Mouse (Mus musculus): ENCODE data around the gene Map7.
A peak's percentile ranks its signal among the peaks of the same experiment; 100 is the strongest.

Gene Map7

GRCm38 (mm10) chr10:20148130-20148772 is at the start of gene Map7:
Gene Map7, plus strand, starts transcription at chr10:20148471.
- DNase-seq = peak; percentile 40

- DNase-seq = no peak
Observed at GRCm38 (mm10) chr10:20101456-20101855, 46.8 kb upstream of the Map7 start.

- peak; percentile 29 for DNase-seq
Observed at GRCm38 (mm10) chr10:20104271-20104931, 43.9 kb upstream of the Map7 start.

GRCm38 (mm10) chr10:20105575-20105974 is 42.7 kb upstream of the Map7 start:
- DNase-seq = no peak

GRCm38 (mm10) chr10:20107031-20107430 is 41.2 kb upstream of the Map7 start:
- DNase-seq = no peak

- DNase-seq = no peak
Observed at GRCm38 (mm10) chr10:20111508-20111907, 36.8 kb upstream of the Map7 start.

- DNase-seq = no peak
Observed at GRCm38 (mm10) chr10:20112026-20112973, 36.0 kb upstream of the Map7 start.

- no peak for DNase-seq
Observed at GRCm38 (mm10) chr10:20119504-20120425, 28.5 kb upstream of the Map7 start.

- DNase-seq = no peak
Observed at GRCm38 (mm10) chr10:20121981-20122380, 26.3 kb upstream of the Map7 start.

- no peak for DNase-seq
Observed at GRCm38 (mm10) chr10:20123401-20123800, 24.9 kb upstream of the Map7 start.

GRCm38 (mm10) chr10:20124576-20124975 is 23.7 kb upstream of the Map7 start:
- DNase-seq = no peak

- DNase-seq = peak; percentile 46
Observed at GRCm38 (mm10) chr10:20125226-20125625, 23.0 kb upstream of the Map7 start.

GRCm38 (mm10) chr10:20132933-20133652 is 15.2 kb upstream of the Map7 start:
- DNase-seq = no peak

GRCm38 (mm10) chr10:20135350-20136058 is 12.8 kb upstream of the Map7 start:
- no peak for DNase-seq

GRCm38 (mm10) chr10:20136505-20136904 is 11.8 kb upstream of the Map7 start:
- DNase-seq = no peak

- no peak for DNase-seq
Observed at GRCm38 (mm10) chr10:20141376-20141775, 6.9 kb upstream of the Map7 start.

- DNase-seq = peak; percentile 61
Observed at GRCm38 (mm10) chr10:20148773-20149120, 476 bp downstream of the Map7 start.

GRCm38 (mm10) chr10:20149121-20149834 is 1.0 kb downstream of the Map7 start:
- peak; percentile 70 for DNase-seq

- no peak for DNase-seq
Observed at GRCm38 (mm10) chr10:20149835-20150355, 1.6 kb downstream of the Map7 start.

- no peak for DNase-seq
Observed at GRCm38 (mm10) chr10:20152131-20152530, 3.9 kb downstream of the Map7 start.

Measured in right cerebral cortex, postnatal 25 days (tissue).